Mouse (Mus musculus) kidney, postnatal 0 days (tissue): ENCODE measurements around the gene Plk5. TPM values are rescaled to one million over a fixed set of nuclear protein-coding genes. Genes with fewer than 3 reads are reported as not detected.

Experiments
- ATAC-seq: fragments of 200-750 bp; cut with Nextera tagmentation; replicated peaks from 2 replicates; pipeline ENCODE4 v1.8.0; 2017; ENCODE audit warnings: low read depth, moderate number of reproducible peaks, moderate TSS enrichment, moderate library complexity; ENCODE audit not compliant: low FRiP score
- DNase-seq: peaks from one replicate; pipeline ENCODE4 v3.0.0-alpha.2; 2016; ENCODE audit warnings: low spot score
- H3K27ac ChIP-seq: fragments of 300-500 bp; sonication (generic); 2 replicates; pipeline ENCODE4 v1.5.1; 2014; ENCODE audit warnings: mild to moderate bottlenecking
- H3K27me3 ChIP-seq: fragments of 300-500 bp; sonication (generic); 2 replicates; pipeline ENCODE4 v1.6.1; 2014; ENCODE audit warnings: low read length, mixed read lengths; ENCODE audit not compliant: insufficient read depth
- H3K36me3 ChIP-seq: fragments of 300-500 bp; sonication (generic); 2 replicates; pipeline ENCODE4 v1.6.1; 2014; ENCODE audit warnings: low read length, mixed read lengths; ENCODE audit not compliant: insufficient read depth
- H3K4me1 ChIP-seq: fragments of 300-500 bp; sonication (generic); replicated peaks from 2 replicates; pipeline ENCODE4 v1.6.1; 2014; ENCODE audit warnings: antibody characterized with exemption, low read length, mixed read lengths; ENCODE audit not compliant: insufficient read depth
- H3K4me2 ChIP-seq: fragments of 300-500 bp; sonication (generic); 2 replicates; pipeline ENCODE4 v1.6.1; 2014; ENCODE audit warnings: mild to moderate bottlenecking, low read length, moderate library complexity, mixed read lengths
- H3K4me3 ChIP-seq: fragments of 300-500 bp; sonication (generic); replicated peaks from 2 replicates; pipeline ENCODE4 v1.5.1; 2014; ENCODE audit warnings: low read depth, low read length
- H3K9ac ChIP-seq: fragments of 300-500 bp; sonication (generic); 2 replicates; pipeline ENCODE4 v1.6.1; 2014; ENCODE audit warnings: low read depth, low read length
- H3K9me3 ChIP-seq: fragments of 300-500 bp; sonication (generic); replicated peaks from 2 replicates; pipeline ENCODE4 v1.6.1; 2016; ENCODE audit warnings: low read length, inconsistent platforms, mixed read lengths
- CTCF ChIP-seq: IDR thresholded peaks from 2 replicates; pipeline ENCODE4 v1.5.1; 2016; ENCODE audit warnings: antibody characterized with exemption, low read depth, mild to moderate bottlenecking, moderate library complexity
- WGBS: fragments of 180-500 bp; shearing (Covaris S2); extraction: QIAGEN DNeasy Blood & Tissue Kit; methylation state at CpG from one replicate; pipeline ENCODE4 v1.1.7; 2014; 5-methylcytosine and 5-hydroxymethylcytosine counted together
- polyA plus RNA-seq: library from polyadenylated mRNA; unstranded; fragments of >200 nt; fragmentation: Nextera tagmentation; extraction: Ambion mirVana; gene quantifications from 2 replicates; pipeline ENCODE4 v1.2.1, GENCODE M21; 2015

The Plk5 gene
- polyA plus RNA-seq = 0.51 and 1.0 TPM in 2 replicates

- Histone ChIP-seq H3K4me3 (peak within 1 kb of the TSS; percentile 27), H3K9me3 (no peaks in the 10 kb centered on the region), H3K4me1 (peaks cover 13% of the 10 kb centered on the region; the same call in 1 of the 2 replicates), H3K9ac (no peak within 1 kb of the TSS; the same call in 1 of the 2 replicates), H3K4me2 (peak within 1 kb of the TSS; percentile 53), H3K27me3 (peaks cover 32% of the 10 kb centered on the region), H3K36me3 (no peaks in the 10 kb centered on the region), H3K27ac (no peak within 1 kb of the TSS)
- TF ChIP-seq CTCF = no peak
- ATAC-seq = no peak
- WGBS = under 1% methylated on average over 52 of the region's 53 CpGs
- no peak for DNase-seq
Measured at GRCm38 (mm10) chr10:80356001-80356682, at the start of gene Plk5. TSS of gene Plk5 (plus strand) at chr10:80356459.

- DNase-seq (no peak), ATAC-seq (no peak)
- H3K36me3 ChIP-seq = no peaks in the 10 kb centered on the region
- H3K9ac ChIP-seq = no peak overlapping the region
- 89% methylated on average over 16 of the region's 16 CpGs for WGBS
- no peak overlapping the region for H3K4me3 ChIP-seq
- H3K27ac ChIP-seq = no peak overlapping the region
- no peak overlapping the region for H3K4me2 ChIP-seq
- TF ChIP-seq CTCF = no peak
- H3K27me3 ChIP-seq = peaks cover 25% of the 10 kb centered on the region; the same call in 1 of the 2 replicates
- H3K4me1 ChIP-seq = no peaks in the 10 kb centered on the region
- H3K9me3 ChIP-seq = no peaks in the 10 kb centered on the region
Measured at GRCm38 (mm10) chr10:80311560-80311959, 44.7 kb upstream of the Plk5 start.

- Histone ChIP-seq H3K36me3 (peaks cover 3% of the 10 kb centered on the region; the same call in 1 of the 2 replicates), H3K9me3 (no peaks in the 10 kb centered on the region), H3K4me1 (no peaks in the 10 kb centered on the region), H3K9ac (no peak overlapping the region), H3K27me3 (peaks cover 30% of the 10 kb centered on the region; the same call in 1 of the 2 replicates), H3K4me2 (no peak overlapping the region), H3K4me3 (no peak overlapping the region), H3K27ac (no peak overlapping the region)
- TF ChIP-seq CTCF = no peak
- WGBS = 60% methylated on average over 54 of the region's 54 CpGs
- ATAC-seq = no peak
- no peak for DNase-seq
Measured at GRCm38 (mm10) chr10:80312586-80313504, 43.4 kb upstream of the Plk5 start.

GRCm38 (mm10) chr10:80313627-80314201, 42.5 kb upstream of the Plk5 start:
- Histone ChIP-seq H3K36me3 (peaks cover 3% of the 10 kb centered on the region; the same call in 1 of the 2 replicates), H3K27me3 (peaks cover 30% of the 10 kb centered on the region; the same call in 1 of the 2 replicates), H3K27ac (no peak overlapping the region), H3K4me1 (no peaks in the 10 kb centered on the region), H3K4me2 (no peak overlapping the region), H3K4me3 (no peak overlapping the region), H3K9me3 (no peaks in the 10 kb centered on the region), H3K9ac (no peak overlapping the region)
- 41% methylated on average over 20 of the region's 20 CpGs for WGBS
- DNase-seq = no peak
- no peak for TF ChIP-seq CTCF
- no peak for ATAC-seq

- 54% methylated on average over 16 of the region's 16 CpGs for WGBS
- DNase-seq = no peak
- Histone ChIP-seq H3K4me2 (no peak overlapping the region), H3K9ac (no peak overlapping the region), H3K27ac (no peak overlapping the region), H3K27me3 (peaks cover 30% of the 10 kb centered on the region; the same call in 1 of the 2 replicates), H3K4me1 (peaks cover 6% of the 10 kb centered on the region), H3K36me3 (peaks cover 3% of the 10 kb centered on the region; the same call in 1 of the 2 replicates), H3K4me3 (no peak overlapping the region), H3K9me3 (no peaks in the 10 kb centered on the region)
- ATAC-seq = no peak
- TF ChIP-seq CTCF = no peak
Measured at GRCm38 (mm10) chr10:80314494-80315001, 41.7 kb upstream of the Plk5 start.

GRCm38 (mm10) chr10:80315315-80315714, 40.9 kb upstream of the Plk5 start:
- DNase-seq = no peak
- no peaks in the 10 kb centered on the region for H3K9me3 ChIP-seq
- ATAC-seq = no peak
- H3K27me3 ChIP-seq = peaks cover 30% of the 10 kb centered on the region; the same call in 1 of the 2 replicates
- WGBS = 43% methylated on average over 27 of the region's 27 CpGs
- peaks cover 3% of the 10 kb centered on the region; the same call in 1 of the 2 replicates for H3K36me3 ChIP-seq
- peaks cover 7% of the 10 kb centered on the region for H3K4me1 ChIP-seq
- no peak for TF ChIP-seq CTCF
- H3K27ac ChIP-seq = no peak overlapping the region
- H3K4me2 ChIP-seq = no peak overlapping the region
- no peak overlapping the region for H3K9ac ChIP-seq
- H3K4me3 ChIP-seq = no peak overlapping the region
